Mouse (Mus musculus): ENCODE data around the gene Id3.

The Id3 gene

GRCm38 (mm10) chr4:136125458-136125857 lies 17.8 kb upstream of the Id3 start:
- DNase-seq, result no peak

DNA sequence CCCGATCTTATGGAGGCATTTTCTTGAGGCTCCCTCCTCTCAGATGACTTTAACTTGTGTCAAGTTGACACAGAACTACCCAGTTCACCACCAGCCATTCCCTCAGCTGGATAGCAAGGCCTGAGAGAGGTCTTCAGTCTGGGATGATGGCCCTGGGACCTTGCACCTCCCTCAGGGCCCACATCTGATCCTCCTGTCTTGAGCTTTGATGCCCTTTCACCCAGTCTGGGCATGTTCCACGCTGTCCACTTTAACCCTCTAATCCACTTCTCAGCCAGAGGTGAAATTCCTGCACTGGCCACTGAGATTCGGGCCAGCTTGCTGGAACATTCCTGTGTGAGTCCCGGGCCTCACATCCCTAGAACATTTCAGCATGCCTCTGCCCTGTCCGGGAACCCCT lies 17.3 kb upstream of the Id3 start:
- no peak for DNase-seq

GRCm38 (mm10) chr4:136127670-136128069 lies 15.6 kb upstream of the Id3 start:
- DNase-seq, result no peak

GRCm38 (mm10) chr4:136129842-136130241 lies 13.5 kb upstream of the Id3 start:
- no peak for DNase-seq

DNA sequence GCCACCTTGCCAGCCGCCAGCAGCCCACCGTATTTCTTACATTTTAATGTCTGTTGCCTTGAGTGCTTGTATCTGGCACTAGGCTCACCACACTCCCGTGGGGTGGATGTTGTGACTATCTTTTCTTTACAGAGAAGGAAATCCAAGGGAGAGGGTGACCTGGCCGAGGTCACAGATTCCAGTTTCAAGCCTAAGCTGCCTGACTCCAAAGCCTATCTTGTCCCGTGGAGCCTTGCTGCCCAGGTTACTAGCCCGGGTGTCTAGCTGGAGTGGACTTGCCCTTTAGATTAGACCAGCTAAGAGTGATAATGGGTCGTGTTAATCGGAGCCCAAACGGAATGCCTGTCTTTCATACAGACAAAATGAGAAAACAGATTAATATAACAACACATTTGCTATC lies 9.5 kb upstream of the Id3 start:
- DNase-seq, result no peak

DNA sequence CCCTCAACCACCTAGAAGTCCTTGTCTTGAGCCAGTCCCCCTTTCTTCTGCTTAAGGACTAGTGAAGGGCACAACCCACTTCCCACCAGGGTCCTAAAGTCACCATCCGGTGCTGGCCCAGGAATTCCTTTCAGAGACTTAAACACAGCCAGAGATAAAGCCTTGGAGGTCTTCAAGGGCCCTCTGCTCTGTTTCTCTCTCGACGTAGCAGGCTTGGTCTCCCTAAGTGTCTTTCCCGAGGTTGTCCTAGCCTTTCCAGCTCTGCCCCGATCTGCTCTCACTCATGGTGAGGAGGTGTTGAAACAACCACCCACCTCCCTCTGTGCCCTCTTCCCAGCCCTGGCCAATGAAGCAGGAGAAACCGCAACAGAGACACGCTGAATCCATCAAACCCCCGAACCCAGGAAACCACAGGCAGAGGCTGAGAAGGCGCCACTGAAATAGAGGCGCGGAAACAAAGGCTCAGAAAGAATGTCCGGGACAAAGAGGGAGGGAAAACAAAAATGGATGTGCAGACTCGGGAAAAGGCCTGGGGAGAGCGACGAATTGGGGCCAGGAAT lies 8.8 kb upstream of the Id3 start:
- no peak for DNase-seq

- peak; percentile 60 for DNase-seq
Observed at GRCm38 (mm10) chr4:136134978-136135873, 8.1 kb upstream of the Id3 start.

DNA sequence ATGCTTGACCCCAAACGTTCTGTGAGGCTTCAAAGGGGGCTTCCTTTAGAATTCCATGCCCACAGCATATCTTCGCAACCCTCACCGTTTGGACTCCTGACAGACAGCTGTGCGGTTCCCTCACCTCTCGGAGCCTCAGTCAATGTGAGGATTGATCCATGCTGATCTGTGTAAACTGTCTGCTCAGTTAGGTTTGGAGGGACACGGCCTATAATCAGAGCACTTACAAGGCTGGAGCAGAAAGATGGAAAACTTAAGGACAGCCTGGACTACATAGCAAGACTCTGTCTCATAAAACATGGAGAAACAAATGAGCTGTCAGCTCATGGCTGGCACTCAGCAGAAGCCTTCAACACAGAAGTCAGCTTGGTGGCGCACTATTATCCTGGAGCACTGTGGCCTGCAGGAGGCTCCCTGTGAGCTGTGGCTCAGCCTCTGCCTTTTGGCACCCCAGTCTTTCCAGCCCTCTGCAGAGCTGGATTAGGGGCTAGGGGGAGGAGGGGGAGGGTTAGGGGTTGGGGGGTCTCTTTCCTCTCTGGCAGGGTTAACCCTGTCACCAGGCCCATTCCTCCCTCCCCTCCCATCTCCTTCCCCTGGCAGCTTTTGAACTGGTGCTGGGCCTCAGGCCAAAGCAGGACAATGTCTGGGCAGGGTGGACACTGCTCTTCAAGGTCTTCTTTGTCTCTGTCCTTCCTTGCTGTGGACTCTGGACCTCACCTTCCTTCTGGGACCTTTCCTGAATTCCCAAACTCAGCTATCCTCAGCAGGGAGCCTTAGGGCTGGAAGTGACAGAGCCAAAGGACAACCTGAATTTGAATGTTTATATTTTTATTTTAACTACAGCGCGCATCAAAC lies 7.2 kb upstream of the Id3 start:
- DNase-seq, result no peak

DNA sequence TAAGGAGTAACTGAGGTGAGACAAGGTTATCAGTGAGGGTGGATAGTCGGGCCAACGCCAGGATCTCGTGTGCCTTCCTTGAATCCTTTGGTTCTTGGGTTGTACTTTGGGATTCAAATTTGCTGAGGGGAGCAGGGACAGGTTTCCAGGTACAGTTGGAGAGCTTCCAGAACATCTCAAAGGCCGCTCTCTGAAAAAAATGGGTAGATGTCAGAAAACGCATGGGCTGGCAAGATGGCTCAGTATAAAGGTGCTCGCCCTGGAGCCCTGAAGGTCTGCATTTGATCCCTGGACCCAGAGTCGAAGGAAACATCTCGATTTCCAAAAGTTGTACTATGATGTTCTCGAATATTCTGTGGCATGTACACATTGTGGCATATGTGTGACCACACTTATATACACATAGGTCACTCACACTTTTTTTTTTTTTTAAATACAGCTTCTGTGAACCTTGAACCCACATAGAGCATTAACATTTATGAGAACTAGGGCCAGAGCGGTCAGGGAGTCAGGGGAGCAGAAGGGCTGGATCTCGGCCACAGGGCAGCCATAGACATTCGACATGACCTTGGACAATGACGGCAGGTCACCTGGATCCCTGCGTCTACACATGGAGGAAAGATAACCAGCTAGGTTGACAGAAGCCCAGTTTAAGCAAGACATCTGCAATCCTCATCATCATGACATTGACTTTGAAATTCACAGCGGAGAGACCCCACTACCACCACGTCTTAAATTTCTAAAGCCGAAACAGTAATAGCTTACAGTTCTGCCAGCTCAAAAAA lies 3.8 kb upstream of the Id3 start:
- no peak for DNase-seq

DNA sequence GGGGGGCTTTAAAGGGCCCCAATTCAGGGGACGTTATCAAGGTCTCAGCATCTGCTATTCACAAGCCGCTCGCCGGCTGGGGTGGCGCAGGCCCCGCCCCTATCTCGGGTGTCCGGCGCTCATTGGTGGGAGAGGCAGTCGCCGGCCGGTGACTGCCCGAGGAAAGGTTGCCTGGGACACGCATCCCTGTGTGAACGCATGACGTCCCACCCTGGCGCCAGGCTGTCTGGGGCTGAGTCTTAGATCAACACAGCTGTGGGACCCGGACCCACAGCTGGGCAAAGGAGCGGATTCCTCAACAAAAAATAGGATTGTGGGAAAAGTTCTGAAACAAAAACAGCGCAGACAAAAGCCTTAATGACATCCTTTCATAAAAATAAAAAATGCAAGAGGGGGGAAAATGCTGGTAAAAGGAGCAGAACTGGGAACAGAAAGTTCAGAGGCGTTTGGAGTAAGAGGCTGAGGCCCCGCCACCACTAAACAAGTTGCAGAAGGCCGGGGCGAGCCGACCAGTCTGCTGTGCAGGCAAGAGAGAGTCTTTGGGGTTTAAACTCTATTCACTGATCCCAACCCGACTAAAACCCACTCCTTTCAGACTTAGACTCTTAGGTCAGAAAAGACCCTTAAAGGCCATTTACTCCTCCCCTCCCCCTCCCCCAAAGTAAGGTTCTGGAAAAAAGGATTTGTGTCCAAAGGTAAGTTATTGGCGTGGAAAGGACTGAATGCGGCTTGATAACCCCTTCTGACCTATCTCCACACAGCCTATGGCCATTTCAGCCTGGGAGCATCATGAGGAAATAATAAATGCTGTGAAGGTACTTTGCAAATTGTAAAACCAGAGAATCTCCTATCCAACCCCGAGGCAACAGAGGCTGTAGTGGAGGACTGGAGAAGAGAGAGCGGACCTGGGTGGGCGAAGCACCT lies 2.7 kb upstream of the Id3 start:
- peak; percentile 72 for DNase-seq

DNA sequence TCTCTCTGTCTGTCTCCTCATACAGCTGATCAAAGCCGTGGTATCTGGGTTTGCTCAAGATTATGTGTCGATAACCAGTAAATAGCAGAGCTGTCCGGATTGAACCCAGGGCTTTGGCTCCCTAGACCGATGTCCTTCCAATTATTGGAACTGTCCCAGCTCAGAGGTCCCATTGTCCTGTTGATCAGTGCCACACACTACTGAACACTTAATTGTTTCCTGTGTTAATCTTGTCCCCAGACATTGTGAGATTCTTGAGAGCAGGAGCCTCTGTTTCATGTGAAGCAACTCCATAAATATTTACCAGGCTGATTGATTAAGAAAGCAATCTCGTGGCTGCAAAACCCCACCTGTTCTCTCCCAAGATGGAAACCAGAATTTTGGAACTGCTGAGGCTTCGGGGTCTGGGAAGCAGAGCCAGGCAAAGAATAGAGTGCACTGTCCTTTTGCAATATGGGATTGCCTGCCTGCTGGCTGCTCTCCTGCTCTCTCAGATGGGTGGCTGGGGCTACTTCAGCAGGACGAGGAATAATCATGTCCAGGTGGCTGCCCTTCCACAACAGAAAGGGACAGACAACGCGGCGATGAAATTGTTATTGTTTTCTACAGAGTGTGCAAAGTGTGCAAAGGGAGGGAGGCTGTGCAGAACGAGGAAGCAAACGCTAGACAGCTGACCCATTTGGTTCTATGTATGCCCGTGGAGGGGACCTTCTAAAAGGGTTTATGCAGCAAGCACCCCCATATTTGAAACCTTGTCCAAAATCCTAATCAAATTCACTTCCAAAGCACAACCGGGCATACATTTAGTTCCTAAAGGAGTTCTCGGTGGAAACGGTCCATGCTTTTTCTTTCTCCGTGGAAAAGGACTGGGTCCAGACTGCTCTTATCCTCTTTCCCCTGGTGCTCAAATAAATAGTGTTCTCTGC lies 767 bp upstream of the Id3 start:
- no peak for DNase-seq

DNA sequence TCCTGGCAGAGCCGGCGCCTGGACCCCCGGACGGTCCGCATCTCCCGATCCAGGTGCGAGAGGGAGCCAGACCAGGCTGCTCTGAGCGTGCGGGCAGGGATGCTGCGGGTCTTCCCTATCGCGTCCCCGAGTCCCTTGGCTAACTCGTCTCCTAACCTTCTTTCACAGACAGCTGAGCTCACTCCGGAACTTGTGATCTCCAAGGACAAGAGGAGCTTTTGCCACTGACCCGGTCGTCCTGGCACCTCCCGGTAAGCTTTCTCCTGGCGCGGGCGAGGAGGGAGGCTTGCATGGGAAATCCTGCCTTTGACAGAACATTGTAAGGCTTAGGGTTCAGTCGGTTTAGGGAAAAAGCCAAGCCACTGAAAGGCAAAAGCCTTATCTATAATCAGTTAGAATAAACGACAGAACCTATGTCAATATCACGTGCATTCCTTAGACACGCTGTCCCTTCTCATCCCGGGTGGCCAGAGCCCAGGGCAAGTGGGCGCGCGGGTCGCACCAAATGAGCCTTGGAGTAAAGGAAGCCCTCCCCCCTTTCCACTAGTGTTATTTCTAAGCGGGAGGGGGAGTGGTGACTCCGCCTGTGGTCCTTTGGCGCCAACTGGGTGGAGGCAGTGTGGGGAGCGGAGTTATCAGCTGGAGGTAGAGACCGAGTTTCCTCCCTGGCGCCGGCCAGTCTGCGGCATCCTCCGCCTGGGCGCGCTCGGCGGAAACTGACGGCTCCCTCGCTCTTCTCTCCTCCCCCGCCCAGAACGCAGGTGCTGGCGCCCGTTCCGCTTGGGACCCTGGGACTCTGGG lies 1.0 kb downstream of the Id3 start:
- DNase-seq, result peak; percentile 87

DNA sequence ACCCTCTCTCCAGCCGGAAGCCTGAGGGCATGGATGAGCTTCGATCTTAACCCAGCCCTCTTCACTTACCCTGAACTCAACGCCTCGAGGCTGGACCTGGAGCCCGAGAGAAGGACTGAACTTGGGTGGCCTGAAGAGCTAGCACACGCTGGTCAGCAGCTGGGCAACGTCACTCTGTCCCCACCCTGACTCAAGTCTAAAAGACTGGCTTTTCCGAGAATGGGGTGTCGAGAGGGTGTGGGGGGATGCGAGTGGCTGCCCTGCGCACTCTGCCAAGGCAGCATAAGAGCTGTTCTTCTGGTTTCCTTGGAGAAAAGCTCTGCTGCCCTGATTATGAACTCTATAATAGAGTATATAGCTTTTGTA lies 1.6 kb downstream of the Id3 start:
- peak; percentile 53 for DNase-seq

DNA sequence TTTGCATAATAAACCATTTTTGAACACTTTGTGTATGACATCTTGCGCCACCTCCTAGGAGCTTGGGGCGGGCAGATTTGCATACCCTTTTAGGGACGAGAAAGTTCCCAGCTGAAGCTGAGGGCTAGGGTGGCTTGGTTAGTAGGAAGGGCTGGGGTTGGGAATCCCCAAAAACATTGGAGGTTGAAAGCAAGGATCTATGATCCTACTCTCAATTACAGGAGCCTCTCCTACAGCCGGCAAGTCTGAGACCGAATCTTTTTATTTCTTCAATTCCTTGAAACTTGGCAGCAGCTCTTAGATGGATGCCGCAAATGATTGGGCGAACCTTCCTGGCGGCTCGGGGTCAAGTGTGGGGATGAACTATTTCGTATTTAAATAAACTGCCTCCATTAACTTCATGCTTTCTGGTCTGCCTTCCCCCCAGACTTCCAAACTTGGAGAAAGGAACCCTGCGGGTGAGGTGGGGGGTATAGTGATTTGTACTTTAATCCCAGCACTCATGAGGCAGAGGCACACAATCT lies 2.1 kb downstream of the Id3 start:
- DNase-seq, result no peak

DNA sequence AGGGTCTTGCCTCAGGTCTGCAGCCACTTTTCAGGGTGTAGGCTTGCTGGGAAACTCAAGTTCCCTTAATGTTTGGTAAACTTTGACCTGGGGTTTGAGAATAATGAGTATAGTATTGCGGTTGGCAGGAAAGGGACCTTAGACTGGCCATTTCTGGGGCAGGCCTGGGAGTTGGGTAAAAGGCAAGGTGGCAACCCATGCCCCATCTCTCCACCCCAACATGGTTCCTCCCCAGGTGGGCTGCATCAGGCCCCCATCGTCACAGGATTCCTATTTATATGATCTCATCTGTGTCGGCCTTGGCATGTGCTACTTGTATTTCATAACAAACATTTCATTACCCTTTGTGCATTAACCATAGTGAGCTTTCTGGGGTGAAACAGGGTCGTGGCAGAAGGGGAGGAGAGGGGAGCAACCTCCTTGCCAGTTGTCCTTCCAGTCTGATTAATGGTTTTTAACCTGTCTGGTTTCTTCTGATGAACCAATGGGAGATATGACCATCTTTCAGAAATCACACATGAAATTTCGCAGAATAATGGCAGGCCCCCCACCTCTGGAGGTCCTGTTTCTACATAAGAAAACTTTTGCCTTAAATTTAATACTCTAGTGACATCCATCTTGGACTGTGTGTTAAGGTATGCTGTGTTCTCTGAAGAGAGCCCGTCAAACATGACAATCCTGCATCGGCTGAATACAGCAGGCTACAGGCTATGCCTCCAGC lies 2.9 kb downstream of the Id3 start:
- no peak for DNase-seq

DNA sequence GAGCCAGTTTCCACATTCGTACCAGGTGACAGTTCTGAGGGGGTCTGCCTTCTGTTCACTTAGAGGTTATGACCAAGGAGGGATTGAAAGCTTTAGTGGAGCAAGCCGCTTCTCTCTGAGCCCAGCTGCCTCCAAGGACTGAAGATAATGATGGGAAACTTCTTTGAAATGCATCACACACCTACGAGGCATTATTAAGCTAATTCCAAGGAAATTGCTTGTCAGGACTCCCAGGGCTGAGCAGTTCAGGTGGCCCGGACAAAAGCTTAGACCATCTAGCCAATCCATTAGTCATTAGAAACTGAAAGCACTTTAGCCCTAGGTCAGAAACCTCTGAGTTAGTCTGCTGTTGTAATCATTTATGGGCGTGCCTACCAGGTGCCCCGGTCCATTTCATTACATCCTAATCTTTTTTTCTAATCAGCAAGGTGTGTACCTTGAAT lies 3.4 kb downstream of the Id3 start:
- no peak for DNase-seq

DNA sequence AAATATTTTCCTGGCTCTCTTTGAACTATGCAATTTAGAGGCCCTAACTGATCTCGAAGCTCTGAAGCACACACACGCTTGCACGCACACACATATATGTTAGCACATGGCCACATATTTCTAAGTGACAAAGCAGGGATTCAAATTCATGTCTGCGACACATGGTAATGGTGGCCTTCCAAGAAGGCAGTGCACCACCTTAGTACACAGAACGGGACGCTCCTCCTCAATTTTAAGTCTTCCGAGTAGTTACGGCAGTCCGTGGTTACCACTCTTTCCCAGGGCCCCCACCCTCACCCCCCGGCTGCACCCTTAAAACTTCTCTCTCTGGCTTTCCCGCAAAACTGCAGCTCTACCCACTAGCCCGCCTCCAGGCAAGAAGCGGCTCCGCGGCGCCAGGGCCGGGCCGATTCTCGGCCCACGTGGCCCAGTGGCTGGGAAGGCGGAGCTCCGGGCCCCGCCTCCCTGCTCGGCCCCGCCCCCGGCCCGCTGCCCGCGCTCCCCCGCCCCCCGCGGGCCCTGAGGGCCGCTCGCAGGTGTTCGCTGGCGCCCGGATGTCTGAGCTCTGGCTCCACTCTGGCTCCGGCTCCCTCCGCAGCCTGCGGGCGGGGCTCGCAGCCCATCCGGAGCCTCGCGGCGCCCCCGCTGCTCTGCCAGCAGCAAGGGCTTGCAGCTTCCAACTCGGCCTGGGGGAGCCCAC lies 4.3 kb downstream of the Id3 start:
- peak; percentile 94 for DNase-seq
